Mouse (Mus musculus) cerebellum, postnatal 4 days (tissue): ENCODE measurements around the gene Sf1.
A peak's percentile ranks its signal among the peaks of the same experiment; 100 is the strongest.

Experiments
- DNase-seq, 2 experiments: peaks; one replicate each; pipeline ENCODE4 v3.0.0; 2022; ENCODE audit warnings: low spot score in 2 of 2, mixed read lengths in 1 of 2

Sf1 gene

DNA sequence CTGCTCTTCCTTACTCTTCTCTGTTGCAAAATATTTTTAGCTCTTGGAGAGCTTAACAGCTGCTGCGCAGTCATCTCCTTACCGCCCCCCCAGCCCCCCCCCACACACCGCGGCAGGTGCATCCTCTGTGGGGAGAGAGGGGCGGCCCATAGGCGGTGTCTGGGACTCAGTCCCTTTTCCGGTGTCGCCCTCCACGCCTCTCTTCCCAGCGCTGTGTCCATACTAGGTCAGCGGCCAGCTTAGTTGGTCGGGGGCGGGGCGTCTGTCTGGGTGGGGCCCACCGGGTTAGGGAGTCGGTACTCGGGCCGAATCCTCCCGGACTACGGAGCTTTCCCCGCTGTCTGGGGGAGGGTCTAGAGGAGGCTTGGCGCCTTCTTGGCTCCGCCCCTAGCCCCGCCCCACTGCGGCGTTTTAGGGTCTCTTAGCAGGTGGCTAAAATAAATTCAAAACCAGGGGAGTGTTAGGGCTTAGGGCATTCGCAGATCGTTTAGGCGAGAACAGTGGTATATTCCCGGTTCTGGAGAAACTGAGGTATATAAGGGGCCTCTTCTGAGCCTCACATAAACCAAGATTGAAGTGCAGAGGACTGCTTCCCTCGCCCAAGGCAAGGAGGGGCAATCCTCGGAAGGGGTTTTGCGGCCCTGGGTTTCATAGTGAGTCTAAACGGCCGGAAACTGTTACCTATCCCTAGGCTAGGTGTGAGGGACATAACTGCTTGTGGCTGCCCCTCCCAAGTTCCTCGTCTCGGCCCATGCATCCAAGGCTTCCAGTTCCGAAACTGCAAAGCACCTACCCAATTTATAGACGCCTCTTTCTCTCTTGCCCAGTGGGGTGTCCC, 35.2 kb downstream of the Sf1 start:
- peak in 1 of 2 experiments; percentile 60 for DNase-seq

DNA sequence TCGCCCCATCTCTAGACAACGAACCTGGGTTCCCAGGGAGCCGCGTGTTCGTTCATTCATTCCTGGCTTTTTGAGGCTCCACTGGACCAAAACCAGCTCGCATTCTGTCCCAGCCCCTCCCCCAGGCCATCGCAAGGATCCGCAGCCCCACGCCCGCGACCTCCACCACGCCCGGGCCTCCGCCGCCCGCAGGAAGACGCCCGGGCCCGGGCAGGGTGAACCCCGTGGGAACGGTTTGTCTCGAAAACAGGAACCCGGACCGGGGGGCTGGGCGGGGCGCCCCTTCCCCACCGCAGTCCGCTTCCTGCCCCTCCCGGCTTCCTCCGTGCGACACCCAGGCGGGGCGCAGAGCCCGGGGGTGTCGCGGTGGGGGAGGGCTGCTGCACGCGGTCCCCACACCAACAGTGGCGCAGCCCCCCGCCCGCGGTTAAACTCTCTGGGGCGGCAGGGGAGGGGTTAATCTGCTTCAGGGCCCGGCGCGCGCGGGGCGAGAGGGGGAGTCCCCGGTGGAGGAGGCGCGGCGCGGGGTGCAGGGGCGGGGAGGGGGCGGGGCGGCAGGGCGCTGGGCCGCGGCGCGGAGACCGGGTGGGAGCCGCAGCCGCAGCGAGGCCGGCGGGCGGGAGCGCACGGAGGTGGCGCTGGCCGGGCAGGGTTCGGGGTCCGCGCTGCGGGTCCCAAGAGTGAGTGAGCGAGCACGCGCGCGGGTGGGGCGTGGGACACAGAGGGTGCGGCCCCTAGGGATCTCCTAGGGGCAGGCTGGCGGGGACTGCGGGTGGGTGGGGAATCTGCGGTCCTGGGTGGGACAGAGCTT, 36.0 kb downstream of the Sf1 start, which contains the start of gene Rasgrp2:
TSS of gene Rasgrp2 (plus strand) at position 56 of the 811 bp plus-strand sequence.
- no peak for DNase-seq

DNA sequence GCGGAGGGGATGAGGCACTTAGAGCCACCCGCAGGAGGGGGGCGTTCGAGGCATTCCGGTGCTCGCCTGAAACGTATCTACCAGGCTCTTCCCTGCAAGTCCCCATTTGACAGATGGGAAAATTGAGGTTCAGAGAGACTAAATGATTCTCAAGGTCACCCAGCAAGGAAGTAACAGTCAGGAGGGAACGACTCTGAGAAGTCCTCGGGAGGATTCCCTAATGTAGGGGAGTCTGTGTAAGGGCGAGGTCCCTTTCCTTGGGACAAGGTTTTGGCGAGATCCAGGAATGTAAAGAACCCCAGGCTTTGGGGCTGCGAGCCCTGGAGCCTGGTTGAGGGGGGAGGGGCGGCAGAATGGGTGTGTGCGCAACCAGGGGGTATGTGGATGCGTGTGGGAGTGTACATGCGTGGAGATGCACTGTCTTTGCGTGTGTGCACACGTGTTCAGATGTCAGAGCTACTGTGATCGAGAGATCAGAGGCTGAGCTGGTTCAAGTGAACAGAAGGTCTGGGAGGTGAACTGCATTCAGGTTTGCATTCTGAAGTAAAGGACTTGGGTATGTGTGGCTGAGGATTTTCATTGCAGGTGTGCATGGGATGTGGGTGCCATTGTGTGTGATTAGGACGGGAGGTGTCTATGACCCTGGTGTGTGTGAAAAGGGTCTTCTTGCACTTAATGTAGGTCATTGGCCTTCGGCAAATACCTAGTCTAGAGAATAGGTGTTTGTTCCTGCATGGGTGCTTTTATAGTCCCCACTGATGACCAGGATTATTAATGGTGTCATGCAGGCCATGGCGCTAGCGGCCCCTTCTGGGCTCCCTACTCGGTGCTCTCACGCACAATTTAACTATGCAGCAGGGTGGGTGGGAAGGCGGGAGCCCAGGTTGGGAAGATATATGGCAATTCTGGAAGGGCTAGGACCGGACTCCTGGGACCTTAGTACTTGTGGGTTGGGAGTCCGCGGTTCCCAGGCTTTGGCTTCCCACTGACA, 36.9 kb downstream of the Sf1 start:
- DNase-seq, result no peak

DNA sequence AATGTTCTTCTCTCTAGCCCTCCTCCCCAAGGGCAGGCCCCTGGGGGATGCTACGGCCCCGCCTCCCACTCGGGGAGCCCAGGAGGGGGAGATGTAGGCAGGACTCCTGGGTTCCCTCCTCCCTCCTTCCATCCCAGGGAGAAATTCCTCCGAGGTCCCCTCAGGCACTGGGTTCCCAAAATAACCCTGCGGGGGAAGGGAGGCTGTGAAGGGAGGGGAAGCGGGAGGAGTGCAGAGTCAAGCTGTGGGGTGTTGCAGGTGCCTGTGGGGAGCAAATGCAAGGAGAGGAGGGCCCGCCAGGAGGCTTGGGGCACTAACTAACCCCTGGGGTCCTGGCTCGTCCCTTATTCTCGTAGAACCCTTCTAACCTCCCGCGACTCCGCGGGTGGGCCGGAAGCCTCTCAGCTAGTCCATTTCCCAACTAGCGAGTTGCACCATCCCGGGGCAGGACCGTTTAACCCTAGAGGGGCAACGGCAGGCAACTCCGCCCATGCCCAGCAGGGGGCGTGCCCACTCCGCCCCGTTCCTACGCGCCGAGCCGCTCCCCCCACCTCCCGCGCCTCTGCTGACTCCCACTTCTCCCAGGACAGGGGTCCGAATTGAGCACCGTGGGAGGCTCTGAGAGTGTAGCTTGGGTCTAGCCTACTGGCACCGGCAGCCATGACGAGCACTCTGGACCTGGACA, 37.8 kb downstream of the Sf1 start:
- DNase-seq, result peak; percentile 58 to 80

DNA sequence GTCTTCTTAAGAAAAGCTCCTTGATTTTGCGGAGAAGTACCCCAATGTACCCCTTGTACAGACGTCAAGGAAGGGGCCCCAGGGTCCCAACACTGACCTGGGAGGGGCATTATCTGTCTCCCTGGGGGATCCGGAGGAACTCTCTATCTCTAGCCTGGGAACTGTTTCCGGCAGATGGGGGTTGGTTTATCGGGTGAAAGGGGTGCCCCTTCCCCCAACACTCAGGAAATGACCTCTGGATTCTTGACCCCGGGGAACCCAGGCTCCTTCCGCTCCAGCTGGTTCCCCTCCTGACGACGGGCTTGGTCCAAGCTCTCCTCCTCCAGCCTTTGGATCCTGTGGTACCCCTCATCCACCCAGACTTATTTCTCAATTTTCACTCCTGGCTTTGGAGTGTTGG, 38.5 kb downstream of the Sf1 start:
- DNase-seq, result no peak

DNA sequence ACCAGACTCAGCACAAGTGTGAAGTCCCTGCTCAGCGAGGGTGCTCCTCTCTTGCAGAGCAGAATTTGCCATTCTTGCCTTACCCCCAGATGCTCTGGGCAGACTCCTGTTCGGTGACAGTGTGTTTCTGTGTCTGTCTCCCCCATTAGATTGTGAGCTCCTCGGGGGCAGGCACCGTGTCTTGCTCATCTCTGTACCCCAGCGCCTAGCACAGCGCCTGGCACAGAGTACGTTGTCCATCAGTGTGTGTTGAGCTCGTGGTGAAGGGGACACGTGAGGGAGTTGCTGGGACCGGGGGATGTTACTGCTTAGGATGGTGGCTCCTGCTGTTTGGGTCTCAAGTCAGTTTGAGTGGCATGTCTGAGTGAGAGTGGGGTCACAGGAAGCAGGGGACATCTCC, 40.4 kb downstream of the Sf1 start:
- no peak for DNase-seq

DNA sequence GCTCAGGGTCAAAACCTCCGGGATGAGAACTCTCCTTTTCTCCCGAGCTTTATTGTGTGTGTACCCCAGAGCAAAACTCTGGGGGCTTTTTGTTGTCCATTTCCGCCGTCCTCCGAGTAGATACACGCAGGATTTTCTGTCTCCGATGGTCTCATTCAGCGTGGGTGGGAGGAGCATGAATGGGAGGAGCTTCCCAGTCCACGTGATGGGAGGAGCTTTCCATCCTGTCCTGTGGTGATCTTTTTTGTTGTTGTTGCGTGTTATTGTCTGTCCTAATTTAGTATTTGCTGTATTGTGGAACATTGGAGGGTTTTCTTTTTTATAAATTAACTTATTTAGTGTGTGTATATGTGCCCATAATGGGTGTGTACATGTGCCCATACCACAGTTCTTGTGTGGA, 41.9 kb downstream of the Sf1 start:
- no peak for DNase-seq

DNA sequence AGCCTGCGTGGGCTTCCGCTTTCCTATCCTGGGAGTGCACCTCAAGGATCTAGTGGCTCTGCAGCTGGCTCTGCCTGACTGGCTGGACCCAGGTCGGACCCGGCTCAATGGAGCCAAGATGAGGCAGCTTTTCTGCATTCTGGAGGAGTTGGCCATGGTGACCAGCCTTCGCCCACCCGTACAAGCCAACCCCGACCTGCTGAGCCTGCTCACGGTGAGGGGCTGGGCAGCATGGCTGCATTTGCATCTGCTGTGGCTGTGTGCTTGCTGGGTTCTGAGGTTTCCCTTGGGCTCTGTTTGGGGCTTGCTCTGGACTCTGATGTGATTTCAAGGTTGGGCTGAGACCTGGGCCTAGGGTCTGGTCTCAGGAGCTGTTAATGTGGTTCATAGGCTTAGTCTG, 43.6 kb downstream of the Sf1 start:
- no peak for DNase-seq

DNA sequence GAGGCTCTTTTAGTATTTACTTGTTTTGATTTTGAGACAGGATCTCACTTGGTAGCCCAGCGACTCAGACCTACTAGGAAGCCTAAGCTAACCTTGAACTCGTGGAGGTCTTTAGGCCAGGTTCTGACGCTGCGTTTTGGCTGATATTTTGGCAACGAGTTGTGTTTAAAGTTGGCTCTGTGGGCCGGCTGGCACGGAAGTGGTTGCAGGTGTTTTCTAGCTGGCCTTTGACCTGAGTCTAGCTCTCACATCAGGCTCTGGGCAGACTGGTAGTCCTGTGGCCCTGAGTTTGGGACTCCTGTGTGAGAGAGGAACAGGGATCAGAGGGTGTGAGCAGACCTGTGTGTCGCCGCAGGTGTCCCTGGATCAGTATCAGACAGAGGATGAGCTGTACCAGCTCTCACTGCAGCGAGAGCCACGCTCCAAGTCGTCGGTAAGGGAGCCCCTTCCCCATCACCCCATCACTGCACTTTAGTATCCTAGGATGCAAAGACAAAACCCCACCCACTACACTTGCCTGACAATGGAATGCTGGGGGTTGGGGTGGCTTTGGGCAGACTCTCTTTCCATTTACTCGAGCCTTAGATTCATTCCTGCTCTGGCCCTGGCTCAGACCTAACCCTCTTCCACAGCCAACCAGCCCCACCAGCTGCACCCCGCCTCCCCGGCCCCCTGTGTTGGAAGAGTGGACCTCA, 44.5 kb downstream of the Sf1 start:
- no peak for DNase-seq

DNA sequence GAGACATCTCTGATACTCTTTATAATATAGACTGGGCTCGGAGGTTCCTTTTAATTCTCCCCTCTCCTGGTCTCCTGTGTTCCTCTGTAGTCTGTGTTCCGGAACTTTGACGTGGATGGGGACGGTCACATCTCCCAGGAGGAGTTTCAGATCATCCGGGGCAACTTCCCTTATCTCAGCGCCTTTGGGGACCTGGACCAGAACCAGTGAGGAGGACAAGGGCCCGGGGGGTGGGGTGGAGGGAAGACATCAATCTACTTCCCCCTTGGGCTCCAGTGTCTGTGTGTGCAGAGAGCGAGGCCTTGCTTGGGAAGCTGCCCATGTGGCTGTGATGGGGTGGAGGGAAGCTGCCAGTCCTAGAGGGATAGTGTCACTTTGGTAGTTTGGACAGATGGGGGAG, 45.3 kb downstream of the Sf1 start:
- DNase-seq, result no peak

DNA sequence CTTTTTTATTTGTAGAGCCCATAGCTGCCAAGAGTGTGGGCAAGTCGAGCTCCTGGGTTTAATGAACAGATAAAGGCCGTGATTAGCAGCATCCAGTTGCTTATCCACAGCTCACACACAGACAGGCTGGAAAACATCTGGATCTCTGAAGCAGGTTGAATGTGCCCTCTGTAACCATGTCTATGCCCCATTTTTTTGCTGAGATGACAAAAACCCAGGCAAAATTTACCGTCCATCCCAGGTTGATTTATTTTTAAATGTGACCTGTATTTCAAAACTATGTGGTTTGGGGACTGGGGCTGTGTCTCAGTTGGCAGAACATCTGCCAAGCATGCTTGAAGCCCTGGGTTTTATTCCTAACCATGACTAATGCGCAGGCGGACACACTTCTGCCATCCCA, 45.7 kb downstream of the Sf1 start:
- DNase-seq, result no peak

DNA sequence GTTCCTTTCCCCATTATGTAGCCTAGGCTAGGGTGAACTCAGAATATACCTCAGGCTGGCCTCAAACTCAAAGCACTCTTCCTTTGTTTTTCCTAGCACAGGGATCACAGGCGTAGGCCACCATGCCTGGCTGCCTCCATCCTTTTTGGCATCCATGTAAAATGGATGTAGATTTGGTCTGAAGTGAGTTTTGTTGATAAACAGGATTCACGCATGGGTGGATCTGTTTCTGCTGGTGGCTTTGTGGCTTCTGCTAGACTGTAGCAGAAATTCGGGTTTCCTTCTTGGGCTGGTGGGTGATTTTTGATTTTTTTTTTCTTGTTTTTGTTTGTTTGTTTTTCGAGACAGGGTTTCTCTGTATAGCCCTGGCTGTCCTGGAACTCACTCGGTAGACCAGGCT, 46.4 kb downstream of the Sf1 start:
- no peak for DNase-seq

DNA sequence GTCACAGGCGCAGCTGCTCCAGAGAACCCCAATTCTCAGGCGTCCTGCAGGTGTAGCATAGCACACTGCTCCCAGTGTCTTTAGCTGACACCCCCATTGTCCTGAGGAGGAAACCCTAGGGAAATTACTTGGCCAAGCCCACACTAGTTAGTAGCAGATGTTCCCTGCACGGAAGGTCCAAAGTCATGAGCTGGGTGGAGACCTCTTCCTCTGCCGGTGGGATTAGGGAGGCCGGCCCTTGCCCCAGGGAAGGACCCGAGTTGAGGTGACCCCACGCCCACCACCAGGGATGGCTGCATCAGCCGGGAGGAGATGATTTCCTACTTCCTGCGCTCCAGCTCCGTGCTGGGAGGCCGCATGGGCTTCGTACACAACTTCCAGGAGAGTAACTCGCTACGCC, 49.3 kb downstream of the Sf1 start:
- no peak for DNase-seq

DNA sequence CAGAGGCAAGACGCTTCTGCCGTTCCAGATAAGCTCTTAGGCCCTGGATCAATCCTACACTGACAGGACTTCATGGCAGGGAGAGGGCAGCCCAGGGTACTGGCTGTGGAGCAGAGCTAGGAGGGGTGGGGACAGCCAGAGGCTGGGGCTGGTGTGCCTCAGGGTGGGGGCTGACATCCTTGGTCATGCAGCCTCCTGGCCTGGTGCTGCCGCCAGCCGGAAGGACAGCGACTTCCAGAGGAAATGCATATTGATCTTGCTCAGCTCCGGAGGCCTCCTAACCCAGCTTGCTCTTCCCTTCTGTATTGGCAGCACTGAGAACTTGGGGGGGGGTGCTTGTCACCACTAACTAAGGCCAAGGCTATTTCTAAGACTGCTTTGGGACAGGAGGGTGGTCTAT, 52.0 kb downstream of the Sf1 start:
- DNase-seq, result no peak

DNA sequence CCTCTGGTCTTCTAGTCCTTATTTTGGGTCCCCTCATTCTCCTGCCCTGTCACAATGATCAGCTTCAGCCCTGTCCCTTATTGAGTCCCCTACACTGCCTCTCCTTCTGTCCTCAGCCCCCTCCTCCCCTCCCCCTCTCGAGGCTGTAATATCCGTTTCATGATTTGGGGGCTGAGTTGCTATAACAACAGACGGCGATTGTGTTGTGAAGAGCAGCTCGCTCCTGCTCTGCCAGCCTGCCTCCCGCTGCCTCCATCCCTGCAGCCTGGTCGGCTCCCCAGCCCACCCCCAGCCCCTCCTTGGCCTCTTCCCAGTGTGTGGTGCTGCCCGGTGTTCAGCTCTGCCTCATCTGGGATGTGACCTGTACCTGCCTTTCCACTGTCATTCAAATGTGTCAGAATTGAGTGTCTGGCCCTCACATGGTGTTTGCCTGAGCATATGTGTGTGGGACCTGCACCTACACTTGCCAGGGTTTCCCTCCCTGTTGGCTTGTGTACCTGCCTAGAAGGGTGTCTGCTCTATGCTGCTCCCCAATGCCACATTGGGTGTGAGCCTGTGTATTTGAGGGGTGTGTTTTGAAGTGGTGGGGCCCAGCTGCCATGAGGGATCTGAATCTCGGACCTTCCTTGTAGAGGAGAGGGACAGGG, 52.8 kb downstream of the Sf1 start:
- no peak for DNase-seq

DNA sequence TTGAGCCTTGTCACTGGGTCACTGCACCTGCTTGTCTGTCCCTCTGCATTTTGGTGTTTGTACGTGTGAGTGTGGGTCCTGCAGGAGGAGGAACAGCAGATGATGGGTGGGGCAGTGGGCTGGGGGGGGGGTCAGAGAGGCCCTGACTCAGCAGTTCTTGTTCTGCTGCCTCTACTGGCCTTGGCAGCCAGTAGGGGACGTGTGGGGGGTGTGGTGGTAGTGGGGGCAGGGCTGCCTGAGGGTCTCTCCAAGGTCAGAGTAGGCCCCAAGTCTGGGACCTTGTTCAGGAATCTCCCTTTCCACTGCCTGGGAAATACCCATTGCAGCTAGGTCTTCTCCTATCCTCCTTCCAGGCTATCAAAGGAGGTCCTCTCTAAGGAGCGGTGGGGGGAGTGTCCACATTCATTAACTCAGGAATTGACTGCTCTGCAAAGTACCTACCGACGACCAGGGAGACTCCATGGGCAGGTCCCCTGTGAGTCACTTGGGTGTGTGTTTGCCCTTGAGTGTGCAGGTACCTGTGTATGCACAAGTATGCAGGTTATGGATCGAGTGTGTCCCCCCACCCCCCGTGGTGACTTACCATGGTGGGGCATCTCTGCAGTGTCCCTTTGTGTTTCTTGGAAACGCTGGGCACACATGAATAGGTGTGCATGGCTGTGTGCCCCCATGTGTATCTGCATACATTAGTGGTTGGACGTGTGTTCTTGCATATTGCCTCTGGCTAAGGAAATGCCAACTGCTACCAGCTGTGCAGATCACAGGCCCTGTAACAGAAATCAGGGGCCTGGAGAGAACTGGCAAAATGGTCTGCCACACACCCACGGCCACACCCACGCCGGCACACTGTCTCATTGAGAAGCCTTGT, 53.6 kb downstream of the Sf1 start:
- no peak for DNase-seq

DNA sequence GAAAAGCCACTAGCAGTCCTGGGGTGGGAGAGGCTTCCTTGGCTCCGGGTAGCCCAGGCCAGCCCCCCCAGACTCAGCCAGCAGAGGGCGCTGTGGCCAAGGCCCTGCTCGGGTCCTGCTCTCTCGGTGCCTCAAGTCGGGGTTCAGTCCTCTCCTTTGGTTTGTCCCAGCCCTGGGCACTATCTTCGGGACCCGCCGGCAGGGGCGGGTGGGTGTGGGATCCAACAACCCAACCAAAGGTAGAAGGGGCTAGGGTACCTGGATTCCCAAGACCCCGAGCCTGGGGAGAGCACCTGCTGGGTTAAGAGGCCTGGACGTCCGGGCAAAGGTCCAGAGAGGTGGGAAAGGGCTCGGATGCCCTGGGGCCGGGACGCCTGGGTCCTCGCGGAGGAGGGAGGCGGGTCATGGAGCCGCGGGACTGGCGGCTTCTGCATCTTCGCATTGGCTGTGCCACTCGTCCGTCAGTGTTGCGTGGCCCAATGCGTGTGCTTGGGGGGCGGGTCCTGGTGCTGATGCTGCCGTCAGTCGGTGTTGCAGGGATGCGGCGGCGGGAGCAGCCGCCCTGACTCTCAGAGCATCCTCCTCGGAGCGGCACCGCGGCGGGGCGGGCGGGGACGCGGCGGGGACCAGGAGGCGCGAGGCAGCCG, 54.9 kb downstream of the Sf1 start, which contains the start of gene Nrxn2:
TSS of gene Nrxn2 (plus strand) at position 499 of the 647 bp plus-strand sequence.
- peak; percentile 89 to 97 for DNase-seq

DNA sequence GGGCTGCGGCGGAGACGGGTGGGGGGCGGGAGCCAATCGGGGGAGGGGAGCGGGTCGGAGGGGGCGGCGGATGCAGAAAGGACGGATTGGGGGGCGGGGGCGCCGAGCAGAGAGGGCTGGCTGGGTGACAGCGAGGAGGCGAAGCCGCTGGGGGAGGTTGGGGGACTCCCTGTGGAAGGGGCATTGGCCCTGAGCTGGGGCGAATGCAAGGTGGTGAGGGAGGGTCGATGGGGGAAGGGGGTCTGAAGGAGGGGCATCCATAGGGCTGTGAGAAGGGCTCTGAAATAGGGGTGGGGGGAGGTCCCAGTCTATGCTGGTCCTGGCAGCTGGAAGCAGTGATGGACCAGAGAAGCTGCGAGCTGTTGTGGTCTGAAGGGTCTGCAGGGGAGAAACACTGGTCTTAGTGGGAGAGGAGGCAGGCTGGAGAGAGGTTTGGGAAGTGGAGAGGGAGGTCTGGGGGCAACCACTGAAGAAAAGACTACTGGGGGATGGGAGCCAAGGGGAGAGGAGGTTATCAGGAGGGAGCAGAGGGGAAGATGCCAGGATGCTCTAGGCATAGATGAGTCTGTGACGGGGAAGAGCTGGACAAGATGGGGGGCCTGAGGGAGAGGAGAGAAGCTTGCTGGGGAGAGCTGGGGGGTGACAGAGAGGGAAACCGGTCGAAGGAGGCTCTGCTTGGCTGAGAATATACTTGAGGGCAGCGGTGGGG, 55.6 kb downstream of the Sf1 start:
- DNase-seq, result no peak
